Mouse (Mus musculus): Measurements from ENCODE around the gene Pdzd2. TPM values are rescaled to one million over a fixed set of nuclear protein-coding genes. Genes with fewer than 3 reads are reported as not detected.

Pdzd2 gene
- total RNA-seq, 2 experiments from 2014 or later: 2.4 TPM; not detected in 1

GRCm38 (mm10) chr15:12376491-12377069 lies 363.1 kb downstream of the Pdzd2 start:
- peak; percentile 47 for ATAC-seq (replicated peaks; ENCODE audit: low FRiP score, low TSS enrichment, poor library complexity, severe bottlenecking)

GRCm38 (mm10) chr15:12375641-12376311 lies 363.9 kb downstream of the Pdzd2 start:
- ATAC-seq (replicated peaks; ENCODE audit: low FRiP score, low TSS enrichment, poor library complexity, severe bottlenecking): peak; percentile 79

- ATAC-seq (replicated peaks; ENCODE audit: low FRiP score, low TSS enrichment, poor library complexity, severe bottlenecking): no peak
Measured at GRCm38 (mm10) chr15:12374916-12375315, 364.8 kb downstream of the Pdzd2 start.

- no peak for ATAC-seq (replicated peaks; ENCODE audit: low FRiP score, low TSS enrichment, poor library complexity, severe bottlenecking)
Measured at GRCm38 (mm10) chr15:12373918-12374317, 365.8 kb downstream of the Pdzd2 start.

- ATAC-seq (replicated peaks; ENCODE audit: low FRiP score, low TSS enrichment, poor library complexity, severe bottlenecking): no peak
Measured at GRCm38 (mm10) chr15:12373496-12373895, 366.2 kb downstream of the Pdzd2 start.

GRCm38 (mm10) chr15:12371183-12371582 lies 368.5 kb downstream of the Pdzd2 start:
- peak; percentile 49 for ATAC-seq (replicated peaks; ENCODE audit: low FRiP score, low TSS enrichment, poor library complexity, severe bottlenecking)

- ATAC-seq (replicated peaks; ENCODE audit: low FRiP score, low TSS enrichment, poor library complexity, severe bottlenecking): no peak
Measured at GRCm38 (mm10) chr15:12370096-12370495, 369.6 kb downstream of the Pdzd2 start.

GRCm38 (mm10) chr15:12368850-12369249 lies 370.9 kb downstream of the Pdzd2 start:
- no peak for ATAC-seq (replicated peaks; ENCODE audit: low FRiP score, low TSS enrichment, poor library complexity, severe bottlenecking)

GRCm38 (mm10) chr15:12368357-12368756 lies 371.4 kb downstream of the Pdzd2 start:
- no peak for ATAC-seq (replicated peaks; ENCODE audit: low FRiP score, low TSS enrichment, poor library complexity, severe bottlenecking)

GRCm38 (mm10) chr15:12367306-12368080 lies 372.2 kb downstream of the Pdzd2 start:
- ATAC-seq (replicated peaks; ENCODE audit: low FRiP score, low TSS enrichment, poor library complexity, severe bottlenecking): peak; percentile 82

- ATAC-seq (replicated peaks; ENCODE audit: low FRiP score, low TSS enrichment, poor library complexity, severe bottlenecking): peak; percentile 23
Measured at GRCm38 (mm10) chr15:12366580-12367305, 373.0 kb downstream of the Pdzd2 start.

GRCm38 (mm10) chr15:12366072-12366469 lies 373.7 kb downstream of the Pdzd2 start:
- ATAC-seq (replicated peaks; ENCODE audit: low FRiP score, low TSS enrichment, poor library complexity, severe bottlenecking): no peak

GRCm38 (mm10) chr15:12365416-12366071 lies 374.2 kb downstream of the Pdzd2 start:
- ATAC-seq (replicated peaks; ENCODE audit: low FRiP score, low TSS enrichment, poor library complexity, severe bottlenecking): no peak

- no peak for ATAC-seq (replicated peaks; ENCODE audit: low FRiP score, low TSS enrichment, poor library complexity, severe bottlenecking)
Measured at GRCm38 (mm10) chr15:12364096-12364495, 375.6 kb downstream of the Pdzd2 start.

- ATAC-seq (replicated peaks; ENCODE audit: low FRiP score, low TSS enrichment, poor library complexity, severe bottlenecking): no peak
Measured at GRCm38 (mm10) chr15:12362701-12363040, 377.1 kb downstream of the Pdzd2 start.

- ATAC-seq (replicated peaks; ENCODE audit: low FRiP score, low TSS enrichment, poor library complexity, severe bottlenecking): no peak
Measured at GRCm38 (mm10) chr15:12362001-12362700, 377.6 kb downstream of the Pdzd2 start.

GRCm38 (mm10) chr15:12360519-12361212 lies 379.1 kb downstream of the Pdzd2 start:
- no peak for ATAC-seq (replicated peaks; ENCODE audit: low FRiP score, low TSS enrichment, poor library complexity, severe bottlenecking)

- ATAC-seq (replicated peaks; ENCODE audit: low FRiP score, low TSS enrichment, poor library complexity, severe bottlenecking): no peak
Measured at GRCm38 (mm10) chr15:12358384-12358783, 381.3 kb downstream of the Pdzd2 start.
